Comparison of ENCODE assay signal across 8 mouse cellular contexts in the genomic region with DNA sequence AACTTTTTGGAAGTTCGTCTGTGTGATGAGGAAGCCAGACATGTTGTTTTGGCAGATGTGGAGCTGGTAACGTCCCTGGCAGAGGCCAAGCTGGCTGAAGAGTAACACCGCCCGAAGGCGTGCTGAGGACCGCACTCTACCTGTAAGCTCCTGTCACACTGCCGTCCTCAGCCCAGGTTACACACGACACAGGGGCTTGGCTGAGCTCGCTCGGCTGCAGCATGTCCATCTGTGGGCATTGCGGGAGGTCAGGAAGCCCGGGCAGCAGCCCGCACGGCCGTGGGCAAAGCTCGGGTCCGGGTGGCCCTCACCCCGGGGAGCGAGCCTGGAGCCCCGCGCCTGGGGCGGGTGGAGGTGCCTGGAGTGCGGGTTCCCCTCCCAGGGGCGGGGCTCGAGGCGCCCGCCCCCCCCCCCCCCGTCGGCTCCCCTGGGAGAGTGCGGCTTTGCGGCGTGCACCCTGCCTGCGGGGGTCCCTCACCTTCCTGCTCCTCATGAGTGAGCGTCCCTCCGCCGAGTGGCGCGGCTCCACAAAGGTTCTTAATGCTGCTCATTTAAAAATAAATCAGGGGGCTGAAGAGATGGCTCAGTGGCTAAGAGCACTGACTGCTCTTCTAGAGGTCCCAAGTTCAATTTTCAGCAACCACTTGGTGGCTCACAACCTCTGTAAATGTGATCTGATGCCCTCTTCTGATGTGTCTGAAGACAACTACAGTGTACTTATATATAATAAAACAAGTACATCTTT. TPM values are rescaled to one million over a fixed set of nuclear protein-coding genes. Genes with fewer than 3 reads are reported as not detected.
DNase-seq lines count a peak whose midpoint lies in the region; ATAC-seq lines count a peak whose summit lies in the region.

No protein-coding gene starts in this region.

- peak; percentile 34 to 71 for DNase-seq in adrenal gland, adult (ENCODE audit: inconsistent age in 2 of 2, low spot score in 1 of 2)
- DNase-seq in adrenal gland, adult 8-10 months, result no peak
- peak; percentile 22 for DNase-seq in urinary bladder, postnatal 14 days (ENCODE audit: low spot score)
- no peak for DNase-seq in urinary bladder, postnatal 10 days (ENCODE audit: low spot score)
- DNase-seq in adipocyte (ENCODE audit: low spot score), result no peak

- no peak for ATAC-seq in hindbrain, embryonic 12.5 days (ENCODE audit: low FRiP score)
- ATAC-seq in liver, embryonic 12.5 days, result peak; percentile 40; the same call in 1 of the 2 replicates
- peak; percentile 27; the same call in 1 of the 2 replicates for ATAC-seq in neural tube, embryonic 13.5 days (ENCODE audit: low read depth)

- peak overlapping the region; percentile 35 for H3K4me3 ChIP-seq in hindbrain, embryonic 12.5 days
- peak overlapping the region; percentile 50 for H3K4me3 ChIP-seq in liver, embryonic 12.5 days
- H3K4me3 ChIP-seq in neural tube, embryonic 13.5 days, result peak overlapping the region; percentile 32

- H3K4me2 ChIP-seq in hindbrain, embryonic 12.5 days (replicated peaks), result peak overlapping the region; percentile 68
- H3K4me2 ChIP-seq in liver, embryonic 12.5 days, result peak overlapping the region; percentile 73
- H3K4me2 ChIP-seq in neural tube, embryonic 13.5 days, result peak overlapping the region; percentile 61

- no peaks in the 10 kb centered on the region for H3K36me3 ChIP-seq in hindbrain, embryonic 12.5 days
- H3K36me3 ChIP-seq in liver, embryonic 12.5 days, result no peaks in the 10 kb centered on the region
- no peaks in the 10 kb centered on the region for H3K36me3 ChIP-seq in neural tube, embryonic 13.5 days

- H3K9me3 ChIP-seq in hindbrain, embryonic 12.5 days (replicated peaks), result no peaks in the 10 kb centered on the region
- H3K9me3 ChIP-seq in liver, embryonic 12.5 days (replicated peaks), result no peaks in the 10 kb centered on the region
- H3K9me3 ChIP-seq in neural tube, embryonic 13.5 days, result no peaks in the 10 kb centered on the region

- peaks cover 32% of the 10 kb centered on the region for H3K27me3 ChIP-seq in hindbrain, embryonic 12.5 days
- H3K27me3 ChIP-seq in liver, embryonic 12.5 days (replicated peaks), result peaks cover 50% of the 10 kb centered on the region
- peaks cover 37% of the 10 kb centered on the region for H3K27me3 ChIP-seq in neural tube, embryonic 13.5 days

- peaks cover 9% of the 10 kb centered on the region for H3K4me1 ChIP-seq in hindbrain, embryonic 12.5 days
- peaks cover 18% of the 10 kb centered on the region for H3K4me1 ChIP-seq in liver, embryonic 12.5 days
- peaks cover 15% of the 10 kb centered on the region; the same call in 1 of the 2 replicates for H3K4me1 ChIP-seq in neural tube, embryonic 13.5 days (replicated peaks)

- WGBS in hindbrain, embryonic 12.5 days, result 3% methylated on average over 31 of the region's 38 CpGs
- WGBS in liver, embryonic 12.5 days (ENCODE audit: insufficient replicate concordance), result 3% methylated on average over 37 of the region's 38 CpGs
- WGBS in neural tube, embryonic 13.5 days, result 2% methylated on average over 29 of the region's 38 CpGs

- no peak overlapping the region for H3K27ac ChIP-seq in hindbrain, embryonic 12.5 days
- H3K27ac ChIP-seq in liver, embryonic 12.5 days, result no peak overlapping the region
- H3K27ac ChIP-seq in neural tube, embryonic 13.5 days (replicated peaks), result no peak overlapping the region

- peak overlapping the region; percentile 53 for H3K9ac ChIP-seq in hindbrain, embryonic 12.5 days
- peak overlapping the region; percentile 35; the same call in 1 of the 2 replicates for H3K9ac ChIP-seq in liver, embryonic 12.5 days
- peak overlapping the region; percentile 59 for H3K9ac ChIP-seq in neural tube, embryonic 13.5 days

RNA-seq across cellular contexts. Expression of gene Gm12248, which starts 4.9 kb away (rescaled TPM):
- total RNA-seq in adrenal gland, adult 8-10 months (2022), result 1 to 10 TPM in 1 of 4 experiments, not detected in 3; 3.1 TPM
- 0.14 TPM in 1 of 2 replicates, not detected in the other for polyA plus RNA-seq in hindbrain, embryonic 12.5 days (2016; fragmentation: Nextera tagmentation; extraction: Ambion mirVana)
- not detected in 2 replicates for polyA plus RNA-seq in liver, embryonic 12.5 days (2016; fragmentation: Nextera tagmentation; extraction: Ambion mirVana)
- not detected in 2 replicates for polyA plus RNA-seq in neural tube, embryonic 13.5 days (2015; fragmentation: Nextera tagmentation; extraction: Ambion mirVana)

RNA-seq across cellular contexts. Expression of gene Cnot8, which starts 6.2 kb away (rescaled TPM):
- 10 to 100 TPM; 55.0 to 59.3 (median 56.6) TPM for total RNA-seq in adrenal gland, adult 8-10 months (2022)
- 105 and 109 TPM in 2 replicates for polyA plus RNA-seq in hindbrain, embryonic 12.5 days (2016; fragmentation: Nextera tagmentation; extraction: Ambion mirVana)
- 50.5 and 51.8 TPM in 2 replicates for polyA plus RNA-seq in liver, embryonic 12.5 days (2016; fragmentation: Nextera tagmentation; extraction: Ambion mirVana)
- 107 and 115 TPM in 2 replicates for polyA plus RNA-seq in neural tube, embryonic 13.5 days (2015; fragmentation: Nextera tagmentation; extraction: Ambion mirVana)

Comparison
In these comparisons a context has a peak if more than half of its experiments do, and no peak if none do; other contexts are left out.
1. DNase-seq: peak in adrenal gland, adult (2 of 2) and urinary bladder, postnatal 14 days (single experiment); none in adrenal gland, adult 8-10 months (single experiment), urinary bladder, postnatal 10 days (single experiment) and adipocyte (single experiment).
2. Peak in every context shown above with its lines, with median percentiles within 50 percentile points of each other: H3K4me2 ChIP-seq, H3K4me3 ChIP-seq and H3K9ac ChIP-seq.